Comparison of ENCODE assay signal across 21 mouse cellular contexts in the genomic region with DNA sequence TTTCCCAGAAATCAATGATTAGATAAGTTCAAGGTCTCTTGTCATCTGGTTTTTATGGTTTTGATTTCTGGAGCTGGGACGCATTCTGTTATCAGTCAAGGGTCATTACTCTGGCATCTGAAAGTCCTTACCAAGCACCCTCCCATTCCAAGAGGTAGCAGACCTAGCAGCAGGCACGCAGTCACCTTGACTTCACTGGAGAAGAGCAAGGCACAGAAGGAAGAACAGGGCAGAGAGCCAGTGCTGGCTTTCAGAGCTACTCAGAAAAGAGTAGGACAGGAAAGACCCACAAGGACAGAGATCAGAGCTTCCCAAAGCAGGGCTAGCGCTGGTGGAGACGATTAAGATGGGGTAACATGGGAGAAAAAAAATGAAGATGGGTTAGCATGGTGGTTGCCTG.
DNase-seq lines count a peak whose midpoint lies in the region; ATAC-seq lines count a peak whose summit lies in the region.
"Had no signal": no experiment of that assay in that cellular context is flagged by ENCODE, and none has a peak within 500 bp of the region (broad histone marks: within the 10 kb centered on the region; RNA-seq: fewer than 3 reads in every experiment).

No protein-coding gene starts in this region.

- no peak overlapping the region for H3K9ac ChIP-seq in heart, embryonic 11.5 days (ENCODE audit: low read depth, low read length)
- H3K9ac ChIP-seq: embryonic facial prominence, embryonic 12.5 days; forebrain, embryonic 15.5 days; heart, embryonic 12.5 days; hindbrain, embryonic 14.5 days; intestine, embryonic 15.5 days had no signal

- H3K4me3 ChIP-seq in heart, embryonic 11.5 days (ENCODE audit: low read depth, low read length) = no peak overlapping the region
- H3K4me3 ChIP-seq: embryonic facial prominence, embryonic 12.5 days; forebrain, embryonic 15.5 days; heart, adult 2 months; heart, embryonic 12.5 days; hindbrain, embryonic 10.5 days; intestine, embryonic 15.5 days had no signal

- 71% methylated on average over 4 of the region's 4 CpGs for WGBS in heart, embryonic 11.5 days (ENCODE audit: insufficient replicate concordance)

- H3K4me2 ChIP-seq in heart, embryonic 11.5 days = no peak overlapping the region
- H3K4me2 ChIP-seq: embryonic facial prominence, embryonic 12.5 days; forebrain, embryonic 15.5 days; heart, embryonic 12.5 days; hindbrain, embryonic 14.5 days; intestine, embryonic 15.5 days had no signal

- H3K36me3 ChIP-seq in heart, embryonic 11.5 days (ENCODE audit: control insufficient read depth, insufficient read depth, low read length) = no peaks in the 10 kb centered on the region
- H3K36me3 ChIP-seq: embryonic facial prominence, embryonic 12.5 days; forebrain, embryonic 15.5 days; G1E; heart, embryonic 12.5 days; hindbrain, embryonic 10.5 days; intestine, embryonic 15.5 days had no signal

- H3K27me3 ChIP-seq in heart, embryonic 11.5 days (ENCODE audit: control insufficient read depth, insufficient read depth, low read length) = no peaks in the 10 kb centered on the region
- H3K27me3 ChIP-seq: embryonic facial prominence, embryonic 12.5 days; forebrain, embryonic 15.5 days; heart, embryonic 12.5 days; intestine, embryonic 15.5 days had no signal

- DNase-seq in adrenal gland, adult (ENCODE audit: inconsistent age in 2 of 2, low spot score in 1 of 2) = peak; percentile 50 to 84
- DNase-seq in adrenal gland, postnatal 4 days (ENCODE audit: low spot score in 2 of 2) = no peak
- DNase-seq in ovary, adult 18-20 months (ENCODE audit: low spot score) = peak; percentile 61
- no peak for DNase-seq in ovary, postnatal 10 days (ENCODE audit: low spot score)
- peak; percentile 5 for DNase-seq in brain, adult 2 months (ENCODE audit: low read depth, low spot score)
- DNase-seq in layer of hippocampus, adult 18-20 months (ENCODE audit: low spot score in 2 of 2) = no peak
- DNase-seq: B cell, adult 2 months; cerebellum, adult 18-20 months; cerebellum, postnatal 25 days; gastrocnemius, postnatal 14 days; heart, adult 2 months; kidney, adult 18-20 months had no signal

- no peaks in the 10 kb centered on the region for H3K9me3 ChIP-seq in heart, embryonic 11.5 days (replicated peaks; ENCODE audit: control insufficient read depth, low read length)
- H3K9me3 ChIP-seq: embryonic facial prominence, embryonic 12.5 days; forebrain, embryonic 15.5 days; G1E; heart, embryonic 12.5 days; hindbrain, embryonic 10.5 days; intestine, embryonic 15.5 days had no signal

- no peak overlapping the region for H3K27ac ChIP-seq in heart, embryonic 11.5 days (ENCODE audit: low read depth, low read length)
- H3K27ac ChIP-seq: embryonic facial prominence, embryonic 12.5 days; forebrain, embryonic 15.5 days; heart, adult 2 months; hindbrain, embryonic 10.5 days; hindbrain, embryonic 14.5 days; intestine, embryonic 15.5 days had no signal

- H3K4me1 ChIP-seq in heart, embryonic 11.5 days (ENCODE audit: control insufficient read depth, insufficient read depth, low read length) = no peaks in the 10 kb centered on the region
- H3K4me1 ChIP-seq: embryonic facial prominence, embryonic 12.5 days; forebrain, embryonic 15.5 days; hindbrain, embryonic 10.5 days; intestine, embryonic 15.5 days had no signal

- no peak for ATAC-seq in heart, embryonic 11.5 days (replicated peaks; ENCODE audit: insufficient number of reproducible peaks, low FRiP score, low TSS enrichment)
- ATAC-seq: CD4-positive, CD25-positive, alpha-beta regulatory T cell, adult 4 months; forebrain, embryonic 15.5 days; intestine, embryonic 15.5 days had no signal

Comparison
In these comparisons a context has a peak if more than half of its experiments do, and no peak if none do; other contexts are left out.
1. DNase-seq: peak in adrenal gland, adult (2 of 2), ovary, adult 18-20 months (single experiment) and brain, adult 2 months (single experiment); none in adrenal gland, postnatal 4 days (0 of 2), ovary, postnatal 10 days (single experiment) and layer of hippocampus, adult 18-20 months (0 of 2).